Mouse (Mus musculus): ENCODE measurements around the gene Gm9837.

- TF ChIP-seq CTCF (conservative IDR thresholded peaks at IDR 0.05 in 1 of 2, IDR thresholded peaks at IDR 0.05 in 1 of 2; ENCODE audit: low read depth in 2 of 2, low read length in 2 of 2) = no peak
- TF ChIP-seq POLR2A (IDR thresholded peaks at IDR 0.05; ENCODE audit: low read depth, low read length) = no peak
- no peak for TF ChIP-seq SMC3 (IDR thresholded peaks at IDR 0.05; ENCODE audit: low read depth, low read length)
- no peak for TF ChIP-seq ZKSCAN1 (IDR thresholded peaks at IDR 0.05; ENCODE audit: borderline replicate concordance, low read depth, low read length)
These were observed 13.6 kb downstream of the Gm9837 start, which contains the start of the genes Gm10447 and Shroom1 for GRCm38 (mm10) chr11:53456474-53457371.

All from CH12.LX (cell line).